Mouse (Mus musculus) hindbrain, embryonic 14.5 days (tissue): Measurements from ENCODE around the gene H2-Q2. TPM values are rescaled to one million over a fixed set of nuclear protein-coding genes. Genes with fewer than 3 reads are reported as not detected.
A peak's percentile ranks its signal among the peaks of the same experiment; 100 is the strongest.
"Not testable (repeated sequence)": the region's sequence is repeated elsewhere in the genome, so short reads cannot be mapped to it uniquely, and the experiment has no call there.

ENCODE experiments used
- ATAC-seq: fragments of 200-750 bp; cut with Nextera tagmentation; 2 replicates; pipeline ENCODE4 v1.8.0; 2017; ENCODE audit warnings: moderate number of reproducible peaks, mild to moderate bottlenecking, moderate TSS enrichment, moderate library complexity; ENCODE audit not compliant: low FRiP score
- DNase-seq: peaks from one replicate; pipeline ENCODE4 v3.0.0-alpha.2; 2015; ENCODE audit warnings: low spot score
- H3K27ac ChIP-seq: fragments of 300-500 bp; sonication (generic); 2 replicates; pipeline ENCODE4 v1.5.1; 2014; ENCODE audit warnings: mild to moderate bottlenecking, moderate library complexity
- H3K27me3 ChIP-seq: fragments of 300-500 bp; sonication (generic); 2 replicates; pipeline ENCODE4 v1.6.1; 2014; ENCODE audit warnings: mild to moderate bottlenecking, low read length, mixed read lengths; ENCODE audit not compliant: control insufficient read depth, insufficient read depth
- H3K36me3 ChIP-seq: fragments of 300-500 bp; sonication (generic); replicated peaks from 2 replicates; pipeline ENCODE4 v1.6.1; 2014; ENCODE audit not compliant: control insufficient read depth, insufficient read depth
- H3K4me1 ChIP-seq: fragments of 300-500 bp; sonication (generic); replicated peaks from 2 replicates; pipeline ENCODE4 v1.6.1; 2014; ENCODE audit warnings: antibody characterized with exemption, low read length, mixed read lengths; ENCODE audit not compliant: control insufficient read depth, insufficient read depth
- H3K4me2 ChIP-seq: fragments of 300-500 bp; sonication (generic); replicated peaks from 2 replicates; pipeline ENCODE4 v1.6.1; 2014; ENCODE audit warnings: mild to moderate bottlenecking, moderate library complexity
- H3K4me3 ChIP-seq: fragments of 300-500 bp; sonication (generic); replicated peaks from 2 replicates; pipeline ENCODE4 v1.5.1; 2014; ENCODE audit warnings: mild to moderate bottlenecking, low read length
- H3K9ac ChIP-seq: fragments of 300-500 bp; sonication (generic); 2 replicates; pipeline ENCODE4 v1.6.1; 2014
- H3K9me3 ChIP-seq: fragments of 300-500 bp; sonication (generic); 2 replicates; pipeline ENCODE4 v1.6.1; 2016; ENCODE audit warnings: low read length; ENCODE audit not compliant: control insufficient read depth
- WGBS: fragments of 180-500 bp; shearing (Covaris S2); extraction: QIAGEN DNeasy Blood & Tissue Kit; methylation state at CpG from one replicate; pipeline ENCODE4 v1.1.7; 2014; 5-methylcytosine and 5-hydroxymethylcytosine counted together
- polyA plus RNA-seq: library from polyadenylated mRNA; unstranded; fragments of >200 nt; fragmentation: Nextera tagmentation; extraction: Ambion mirVana; gene quantifications from 2 replicates; pipeline ENCODE4 v1.2.1, GENCODE M21; 2014

Gene H2-Q2
- polyA plus RNA-seq: 3.0 and 3.1 TPM in 2 replicates

DNA sequence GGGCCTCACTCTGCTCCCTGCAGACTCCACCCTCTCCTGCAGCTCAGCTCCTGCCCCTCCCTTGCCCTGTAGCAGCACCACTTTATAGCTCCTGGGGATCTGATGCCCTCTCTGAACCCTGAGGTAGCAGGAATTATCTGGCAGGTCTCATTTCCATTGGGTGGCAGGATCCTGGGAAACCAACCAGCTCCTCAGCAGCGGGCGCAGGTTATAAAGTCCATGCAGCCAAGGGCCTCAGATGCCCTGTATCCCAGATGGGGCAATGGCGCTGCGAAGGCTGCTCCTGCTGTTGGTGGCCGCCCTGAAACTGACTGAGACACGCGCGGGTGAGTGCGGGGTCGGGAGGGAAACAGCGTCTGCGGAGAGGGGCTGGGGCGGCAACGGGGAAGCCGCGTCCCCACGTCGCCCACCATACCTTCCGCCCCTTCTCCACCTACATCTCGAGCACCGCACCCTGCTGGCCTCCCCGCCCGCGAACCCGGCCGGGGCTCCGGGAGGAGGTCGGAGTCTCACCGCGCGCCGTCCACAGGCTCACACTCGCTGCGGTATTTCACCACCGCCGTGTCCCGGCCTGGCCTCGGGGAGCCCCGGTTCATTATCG lies at the start of gene H2-Q2:
Gene H2-Q2 (plus strand): TSS at position 172 of the 601 bp plus-strand sequence.
- ATAC-seq: no peak
- peak within 1 kb of the TSS; percentile 85 for H3K4me2 ChIP-seq
- no peaks in the 10 kb centered on the region for H3K36me3 ChIP-seq
- under 1% methylated on average over 40 of the region's 40 CpGs for WGBS
- peak within 1 kb of the TSS; percentile 58 for H3K9ac ChIP-seq
- peak within 1 kb of the TSS; percentile 42 for H3K4me3 ChIP-seq
- H3K4me1 ChIP-seq: peaks cover 9% of the 10 kb centered on the region; the same call in 1 of the 2 replicates
- peaks cover 47% of the 10 kb centered on the region for H3K27me3 ChIP-seq
- DNase-seq: peak; percentile 33
- H3K9me3 ChIP-seq: no peaks in the 10 kb centered on the region
- no peak within 1 kb of the TSS for H3K27ac ChIP-seq

DNA sequence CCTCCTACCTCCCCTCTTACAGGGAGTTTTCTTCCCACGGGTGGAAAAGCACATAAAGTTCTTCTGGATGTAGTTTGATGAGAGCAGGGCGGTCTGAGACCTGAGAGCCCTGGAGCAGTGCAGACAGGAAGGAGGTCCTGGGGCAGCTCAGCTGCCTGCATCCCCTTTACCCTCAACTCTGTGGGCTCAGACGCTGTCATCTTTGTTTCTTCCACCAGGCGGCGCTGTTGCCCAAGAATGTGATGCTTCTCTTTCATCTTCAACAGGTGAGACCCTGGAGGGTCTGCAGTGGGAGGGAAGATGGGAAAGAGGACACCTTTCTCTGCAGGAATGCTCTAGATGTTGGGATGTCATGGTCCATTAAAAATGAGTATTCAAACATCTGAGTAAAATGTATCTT lies 46.2 kb upstream of the H2-Q2 start:
- not testable (repeated sequence) for H3K27ac ChIP-seq, ATAC-seq, H3K36me3 ChIP-seq, H3K9ac ChIP-seq, DNase-seq, H3K9me3 ChIP-seq, H3K4me3 ChIP-seq, H3K4me1 ChIP-seq, H3K4me2 ChIP-seq, H3K27me3 ChIP-seq
- WGBS: 4% methylated on average over 5 of the region's 5 CpGs

- H3K9me3 ChIP-seq, H3K27me3 ChIP-seq, H3K4me2 ChIP-seq, ATAC-seq, H3K27ac ChIP-seq, H3K9ac ChIP-seq, H3K36me3 ChIP-seq, H3K4me1 ChIP-seq, DNase-seq, H3K4me3 ChIP-seq: not testable (repeated sequence)
- WGBS: 88% methylated on average over 7 of the region's 7 CpGs
Measured at GRCm38 (mm10) chr17:35300261-35300945, 41.6 kb upstream of the H2-Q2 start.

- no peaks in the 10 kb centered on the region for H3K36me3 ChIP-seq
- no peak overlapping the region for H3K27ac ChIP-seq
- no peak overlapping the region for H3K4me2 ChIP-seq
- DNase-seq (peak; percentile 79), ATAC-seq (no peak)
- 28% methylated on average over 13 of the region's 13 CpGs for WGBS
- no peaks in the 10 kb centered on the region for H3K4me1 ChIP-seq
- H3K9me3 ChIP-seq: no peaks in the 10 kb centered on the region
- no peak overlapping the region for H3K9ac ChIP-seq
- H3K27me3 ChIP-seq: no peaks in the 10 kb centered on the region
- no peak overlapping the region for H3K4me3 ChIP-seq
Measured at GRCm38 (mm10) chr17:35301645-35302258, 40.3 kb upstream of the H2-Q2 start.

GRCm38 (mm10) chr17:35303271-35303670 lies 38.8 kb upstream of the H2-Q2 start:
- Histone ChIP-seq H3K27me3 (no peaks in the 10 kb centered on the region), H3K9me3 (no peaks in the 10 kb centered on the region), H3K4me1 (no peaks in the 10 kb centered on the region), H3K27ac (no peak overlapping the region), H3K4me3 (no peak overlapping the region), H3K9ac (no peak overlapping the region), H3K4me2 (no peak overlapping the region), H3K36me3 (no peaks in the 10 kb centered on the region)
- DNase-seq (no peak), ATAC-seq (no peak)
- 83% methylated on average over 2 of the region's 2 CpGs for WGBS

GRCm38 (mm10) chr17:35303756-35304350 lies 38.2 kb upstream of the H2-Q2 start:
- H3K4me2 ChIP-seq: no peak overlapping the region
- H3K9ac ChIP-seq: no peak overlapping the region
- H3K4me1 ChIP-seq: no peaks in the 10 kb centered on the region
- H3K27me3 ChIP-seq: no peaks in the 10 kb centered on the region
- H3K4me3 ChIP-seq: no peak overlapping the region
- no peaks in the 10 kb centered on the region for H3K36me3 ChIP-seq
- no peak overlapping the region for H3K27ac ChIP-seq
- 90% methylated on average over 10 of the region's 10 CpGs for WGBS
- DNase-seq (no peak), ATAC-seq (no peak)
- no peaks in the 10 kb centered on the region for H3K9me3 ChIP-seq

GRCm38 (mm10) chr17:35304478-35304877 lies 37.6 kb upstream of the H2-Q2 start:
- 74% methylated on average over 6 of the region's 6 CpGs for WGBS
- DNase-seq (no peak), ATAC-seq (no peak)
- H3K4me2 ChIP-seq: no peak overlapping the region
- H3K4me1 ChIP-seq: no peaks in the 10 kb centered on the region
- H3K9ac ChIP-seq: no peak overlapping the region
- H3K36me3 ChIP-seq: no peaks in the 10 kb centered on the region
- H3K9me3 ChIP-seq: no peaks in the 10 kb centered on the region
- peaks cover 4% of the 10 kb centered on the region; the same call in 1 of the 2 replicates for H3K27me3 ChIP-seq
- no peak overlapping the region for H3K27ac ChIP-seq
- H3K4me3 ChIP-seq: no peak overlapping the region

DNA sequence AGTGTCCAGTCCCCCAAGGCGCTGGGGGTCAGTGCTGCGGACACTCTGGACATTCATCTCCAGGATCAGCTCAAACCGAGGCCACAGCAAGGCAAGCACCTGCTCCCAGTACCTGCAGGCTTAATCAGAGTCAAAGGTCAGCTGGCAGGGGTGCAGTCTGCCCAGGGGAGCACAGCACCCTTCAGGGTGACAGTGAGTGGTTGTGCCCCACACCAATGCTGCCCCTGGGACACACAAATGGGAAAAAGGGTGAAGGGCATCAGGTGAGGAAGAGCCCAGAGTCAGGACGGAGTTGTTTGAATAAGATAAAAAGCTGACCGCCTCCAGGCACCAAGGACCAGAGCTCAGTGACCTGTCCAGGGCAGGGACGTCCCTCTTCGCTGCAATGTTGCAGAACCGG lies 37.1 kb upstream of the H2-Q2 start:
- H3K27me3 ChIP-seq, H3K4me2 ChIP-seq, H3K4me3 ChIP-seq, DNase-seq, H3K36me3 ChIP-seq, H3K9me3 ChIP-seq, H3K27ac ChIP-seq, H3K4me1 ChIP-seq, ATAC-seq, H3K9ac ChIP-seq: not testable (repeated sequence)
- 88% methylated on average over 8 of the region's 8 CpGs for WGBS

DNA sequence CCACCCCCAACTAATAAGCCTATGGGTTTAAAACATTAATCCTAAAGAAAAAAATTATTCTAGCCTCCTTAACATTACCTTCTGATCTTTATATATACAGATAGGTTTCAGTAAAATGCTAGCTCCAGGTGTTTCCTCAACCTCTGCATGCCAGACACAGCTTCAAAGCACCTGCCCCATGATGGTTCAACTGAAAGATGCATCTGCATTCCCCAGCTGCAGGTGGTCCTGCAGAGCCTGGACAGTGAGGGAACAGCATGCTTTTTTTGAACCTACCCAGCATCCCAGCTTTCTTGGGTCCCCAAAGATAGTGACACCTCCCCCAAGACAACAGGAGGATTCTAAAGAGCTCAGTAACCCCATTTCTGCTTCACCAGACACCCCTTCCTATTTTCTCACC lies 23.4 kb upstream of the H2-Q2 start:
- Histone ChIP-seq H3K27me3 (peaks cover 45% of the 10 kb centered on the region), H3K36me3 (no peaks in the 10 kb centered on the region), H3K4me1 (peaks cover 4% of the 10 kb centered on the region; the same call in 1 of the 2 replicates), H3K4me2 (no peak overlapping the region), H3K9me3 (no peaks in the 10 kb centered on the region), H3K9ac (no peak overlapping the region), H3K27ac (no peak overlapping the region), H3K4me3 (no peak overlapping the region)
- ATAC-seq (no peak), DNase-seq (no peak)
